Mouse (Mus musculus) ES-Bruce4 (cell line): ENCODE data around the gene Agtpbp1.
"Not testable (repeated sequence)": the region's sequence is repeated elsewhere in the genome, so short reads cannot be mapped to it uniquely, and the experiment has no call there.

ENCODE experiments used
- CTCF ChIP-seq: IDR thresholded peaks from one replicate; pipeline ENCODE4 v1.8.1; 2011; ENCODE audit warnings: low read depth, low read length
- EP300 ChIP-seq: IDR thresholded peaks from 2 replicates; pipeline ENCODE4 v1.6.1; 2011; ENCODE audit warnings: low read depth, low read length; ENCODE audit not compliant: insufficient read depth

GRCm38 (mm10) chr13:59477928-59478327 lies 107.1 kb downstream of the Agtpbp1 start:
- not testable (repeated sequence) for TF ChIP-seq CTCF, EP300
